Comparison of ENCODE assay signal across 28 mouse cellular contexts in genomic region chr5:134115639-134116259, GRCm38 (mm10). TPM values are rescaled to one million over a fixed set of nuclear protein-coding genes. Genes with fewer than 3 reads are reported as not detected.
DNase-seq lines count a peak whose midpoint lies in the region; ATAC-seq and TF ChIP-seq lines count a peak whose summit lies in the region.
"Had no signal": no experiment of that assay in that cellular context is flagged by ENCODE, and none has a peak within 500 bp of the region (broad histone marks: within the 10 kb centered on the region; RNA-seq: fewer than 3 reads in every experiment).

No protein-coding gene starts in this region.

- no peaks in the 10 kb centered on the region for H3K36me3 ChIP-seq in ES-E14 (ENCODE audit: control insufficient read depth, insufficient read depth, low read length, poor library complexity, severe bottlenecking)
- no peaks in the 10 kb centered on the region for H3K36me3 ChIP-seq in forebrain, embryonic 11.5 days (ENCODE audit: control insufficient read depth, insufficient read depth, low read length)
- H3K36me3 ChIP-seq: heart, embryonic 15.5 days had no signal

- no peak overlapping the region for H3K4me3 ChIP-seq in gastrocnemius, adult 2 months
- no peak overlapping the region for H3K4me3 ChIP-seq in ES-E14 (ENCODE audit: insufficient read depth in 1 of 2, low read depth in 1 of 2, low read length in 2 of 2, poor library complexity in 1 of 2, severe bottlenecking in 1 of 2)
- H3K4me3 ChIP-seq in forebrain, embryonic 11.5 days (ENCODE audit: low read depth, low read length), result no peak overlapping the region
- H3K4me3 ChIP-seq: embryonic facial prominence, embryonic 10.5 days; embryonic facial prominence, embryonic 13.5 days; erythroblast, embryonic 14.5 days; forebrain, embryonic 13.5 days; heart, adult 2 months; heart, embryonic 15.5 days; hindbrain, embryonic 12.5 days; hindbrain, embryonic 15.5 days had no signal

- DNase-seq in gastrocnemius, adult 2 months, result peak; percentile 43
- no peak for DNase-seq in gastrocnemius, adult 18-20 months (ENCODE audit: low spot score)
- no peak for DNase-seq in ES-E14 (ENCODE audit: low read depth, low spot score)
- no peak for DNase-seq in cerebellum, adult 11-12 months
- DNase-seq in forebrain, embryonic 11.5 days (ENCODE audit: low spot score), result no peak
- DNase-seq: adrenal gland, postnatal 10 days; adrenal gland, postnatal 36 days; B cell, adult 2 months; cerebellum, adult 2 months; cerebellum, adult 9-11 months; cerebellum, postnatal 25 days; embryo, embryonic 11 days; heart, adult 2 months; heart, postnatal 10 days; heart, postnatal 4 days had no signal

- no peaks in the 10 kb centered on the region for H3K27me3 ChIP-seq in forebrain, embryonic 11.5 days (ENCODE audit: control insufficient read depth, insufficient read depth, low read length)
- H3K27me3 ChIP-seq: embryonic facial prominence, embryonic 13.5 days; forebrain, embryonic 13.5 days; heart, embryonic 15.5 days; hindbrain, embryonic 12.5 days; hindbrain, embryonic 15.5 days; Patski had no signal

- ATAC-seq in granulocyte monocyte progenitor cell, adult 5-6 weeks (replicated peaks; ENCODE audit: poor library complexity, severe bottlenecking), result peak; percentile 96
- no peak for ATAC-seq in monocyte, adult 5-6 weeks (replicated peaks; ENCODE audit: insufficient number of reproducible peaks, low FRiP score, low TSS enrichment, poor library complexity, severe bottlenecking)
- no peak for ATAC-seq in forebrain, embryonic 11.5 days (replicated peaks; ENCODE audit: low FRiP score)
- ATAC-seq: forebrain, embryonic 13.5 days; forebrain, embryonic 16.5 days; intestine, postnatal 0 days; Patski had no signal

- peak; percentile 33 for TF ChIP-seq CTCF in gastrocnemius, adult 2 months (IDR thresholded peaks at IDR 0.05)

- peak overlapping the region; percentile 91 for H3K27ac ChIP-seq in gastrocnemius, adult 2 months
- H3K27ac ChIP-seq in ES-E14 (ENCODE audit: insufficient read depth, low read depth, low read length, poor library complexity, severe bottlenecking), result no peak overlapping the region
- no peak overlapping the region for H3K27ac ChIP-seq in forebrain, embryonic 11.5 days (ENCODE audit: low read depth, low read length)
- H3K27ac ChIP-seq: embryonic facial prominence, embryonic 10.5 days; embryonic facial prominence, embryonic 13.5 days; forebrain, embryonic 13.5 days; heart, adult 2 months; heart, embryonic 15.5 days; hindbrain, embryonic 12.5 days; hindbrain, embryonic 15.5 days had no signal

- in situ Hi-C loops in ES-E14 (cut with MboI; ENCODE audit: low sequenced_read_pairs in 2 of 2, unreplicated experiment in 2 of 2), result no loop called here

- 91% methylated on average over 7 of the region's 7 CpGs for WGBS in forebrain, embryonic 11.5 days

- H3K4me1 ChIP-seq in ES-E14 (ENCODE audit: control insufficient read depth in 2 of 2, insufficient read depth in 2 of 2, low read length in 2 of 2, poor library complexity in 1 of 2), result peaks cover 0 to 10% of the 10 kb centered on the region in 2 experiments; a peak in 2 of 4 replicates
- no peaks in the 10 kb centered on the region for H3K4me1 ChIP-seq in forebrain, embryonic 11.5 days (replicated peaks; ENCODE audit: control insufficient read depth, insufficient read depth, low read length)
- H3K4me1 ChIP-seq: forebrain, embryonic 13.5 days; hindbrain, embryonic 12.5 days had no signal

- H3K9ac ChIP-seq in ES-E14 (ENCODE audit: insufficient read depth, low read depth, low read length, poor library complexity, severe bottlenecking), result no peak overlapping the region
- H3K9ac ChIP-seq in forebrain, embryonic 11.5 days (ENCODE audit: low read length), result no peak overlapping the region
- H3K9ac ChIP-seq: embryonic facial prominence, embryonic 13.5 days; forebrain, embryonic 13.5 days; heart, embryonic 15.5 days; hindbrain, embryonic 12.5 days; hindbrain, embryonic 15.5 days had no signal

- H3K4me2 ChIP-seq in forebrain, embryonic 11.5 days (ENCODE audit: low read depth, low read length, severe bottlenecking), result no peak overlapping the region
- H3K4me2 ChIP-seq: embryonic facial prominence, embryonic 13.5 days; forebrain, embryonic 13.5 days; heart, embryonic 11.5 days; heart, embryonic 15.5 days; hindbrain, embryonic 12.5 days; hindbrain, embryonic 15.5 days had no signal

- no peaks in the 10 kb centered on the region for H3K9me3 ChIP-seq in ES-E14 (ENCODE audit: control insufficient read depth, insufficient read depth, low read depth, low read length)
- no peaks in the 10 kb centered on the region for H3K9me3 ChIP-seq in forebrain, embryonic 11.5 days (ENCODE audit: control insufficient read depth, low read length)
- H3K9me3 ChIP-seq: embryonic facial prominence, embryonic 10.5 days; embryonic facial prominence, embryonic 13.5 days; heart, embryonic 15.5 days; hindbrain, embryonic 12.5 days; hindbrain, embryonic 15.5 days had no signal

- intact Hi-C loops in gastrocnemius, adult 2 months (cut with DNase I), result no loop called here

TF ChIP-seq in ES-E14, 5 proteins besides CTCF, POLR2A, EP300 and RAD21:
- TF ChIP-seq HCFC1 (IDR thresholded peaks at IDR 0.05; ENCODE audit: borderline replicate concordance, insufficient read depth, low read length) (no peak), ZNF384 (IDR thresholded peaks at IDR 0.05; ENCODE audit: low read depth, low read length) (0 out of 2 replicates have a peak, but pooled peaks have one; percentile 38), MAFK (IDR thresholded peaks at IDR 0.05; ENCODE audit: insufficient read depth, low read depth, low read length) (peak; percentile 92)
TF ChIP-seq in ES-E14: peak in this region for 2.

RNA-seq across cellular contexts. Expression of gene Castor2, which starts 16.2 kb away (rescaled TPM):
- total RNA-seq in gastrocnemius, adult 2 months (2021), result 10 to 100 TPM; 34.8 to 47.1 TPM
- total RNA-seq in gastrocnemius, adult 18-20 months (2021), result 10 to 100 TPM; 42.9 to 67.4 TPM
- total RNA-seq in ES-E14 (2012; rRNA removed), result 1.6 and 2.2 TPM in 2 replicates
- total RNA-seq in granulocyte monocyte progenitor cell, adult 5-6 weeks (2014; fragmentation: Nextera tagmentation), result 1.2 and 1.3 TPM in 2 replicates
- 0.30 and 3.0 TPM in 2 replicates for total RNA-seq in granulocyte monocyte progenitor cell, adult 5-6 weeks (2017)
- 0.75 to 2.1 TPM (median 0.86 TPM) in 3 replicates for total RNA-seq in monocyte, adult 5-6 weeks (2017)
- polyA plus RNA-seq in forebrain, embryonic 11.5 days (2014; fragmentation: Nextera tagmentation; extraction: Ambion mirVana), result 11.8 and 13.9 TPM in 2 replicates

Comparison
In these comparisons a context has a peak if more than half of its experiments do, and no peak if none do; other contexts are left out.
1. RNA of gene Castor2, which starts 16.2 kb away (total RNA-seq): 42.9 to 67.4 TPM in gastrocnemius, adult 18-20 months and 34.8 to 47.1 TPM in gastrocnemius, adult 2 months; 0.30 to 3.0 TPM in granulocyte monocyte progenitor cell, adult 5-6 weeks, 1.6 to 2.2 TPM in ES-E14 and 0.75 to 2.1 TPM in monocyte, adult 5-6 weeks; every median in the first group is over 4 times any median in the second.